8 mouse cellular contexts compared by ENCODE assay signal in the genomic region with DNA sequence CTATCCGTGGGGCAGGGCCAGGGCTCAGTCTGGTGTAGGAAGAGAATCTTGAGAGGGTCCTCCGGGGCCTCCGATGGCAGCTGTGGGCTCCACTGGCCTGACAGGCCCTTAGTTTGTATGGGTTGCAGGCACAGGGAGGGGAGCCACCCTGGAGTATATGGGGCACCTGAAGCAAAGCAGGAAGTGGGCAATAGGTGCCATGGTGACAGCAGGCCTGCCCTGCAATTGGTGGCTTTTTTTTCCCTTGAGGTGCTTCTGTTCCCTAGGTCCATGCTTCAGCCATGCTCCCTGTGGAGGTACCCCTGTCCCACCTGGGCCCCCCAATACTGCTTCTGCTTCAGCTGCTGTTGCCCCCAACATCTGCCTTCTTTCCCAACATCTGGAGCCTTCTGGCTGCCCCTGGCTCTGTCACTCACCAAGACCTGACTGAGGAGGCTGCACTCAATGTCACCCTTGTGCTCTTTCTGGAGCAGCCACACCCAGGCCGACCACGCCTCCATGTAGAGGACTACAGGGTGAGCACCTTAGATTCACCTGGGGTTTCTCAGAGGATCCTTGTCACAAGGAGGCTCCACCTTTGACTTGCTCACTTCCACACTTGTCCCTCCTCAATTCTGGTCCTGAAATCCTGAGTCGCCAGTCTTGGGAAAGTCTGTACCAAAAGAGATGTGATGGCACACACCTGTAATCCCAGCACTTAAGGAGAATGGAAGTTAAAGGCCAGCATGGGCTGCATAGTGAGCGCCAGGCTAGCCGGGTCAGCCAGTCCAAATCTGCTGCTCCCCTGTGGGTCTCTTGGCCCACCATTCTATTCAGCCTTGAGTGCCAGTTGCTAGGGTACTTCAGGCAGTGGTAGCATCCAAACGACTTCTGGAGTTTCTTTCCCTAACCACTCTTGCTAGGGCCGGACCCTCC. TPM values are rescaled to one million over a fixed set of nuclear protein-coding genes. Genes with fewer than 3 reads are reported as not detected.
DNase-seq lines count a peak whose midpoint lies in the region; ATAC-seq and TF ChIP-seq lines count a peak whose summit lies in the region.
"Had no signal": no experiment of that assay in that cellular context is flagged by ENCODE, and none has a peak within 500 bp of the region (broad histone marks: within the 10 kb centered on the region; RNA-seq: fewer than 3 reads in every experiment).

No protein-coding gene starts in this region.

- no peak for TF ChIP-seq EP300 in CH12.LX (IDR thresholded peaks at IDR 0.05; ENCODE audit: low read length)

- TF ChIP-seq RAD21 in CH12.LX (IDR thresholded peaks at IDR 0.05; ENCODE audit: low read depth, low read length) = no peak

- H3K4me1 ChIP-seq in heart, embryonic 12.5 days (replicated peaks) = peaks cover 29% of the 10 kb centered on the region
- H3K4me1 ChIP-seq in CH12.LX (ENCODE audit: control insufficient read depth in 1 of 2, insufficient read depth in 2 of 2) = peaks cover 0 to 11% of the 10 kb centered on the region in 2 experiments; a peak in 2 of 4 replicates
- H3K4me1 ChIP-seq in intestine, embryonic 16.5 days (ENCODE audit: control insufficient read depth, insufficient read depth, low read length) = peaks cover 24% of the 10 kb centered on the region

- H3K9ac ChIP-seq in heart, embryonic 12.5 days = peak overlapping the region; percentile 33; the same call in 1 of the 2 replicates
- no peak overlapping the region for H3K9ac ChIP-seq in CH12.LX (ENCODE audit: insufficient read depth, low read depth)
- H3K9ac ChIP-seq in intestine, embryonic 16.5 days (ENCODE audit: low read depth, low read length) = peak overlapping the region; percentile 42; the same call in 1 of the 2 replicates

- no peak for TF ChIP-seq POLR2A in CH12.LX (IDR thresholded peaks at IDR 0.05; ENCODE audit: low read depth, low read length)

- DNase-seq in heart, adult 9 months (ENCODE audit: low spot score in 2 of 2) = no peak
- DNase-seq in A20 (ENCODE audit: low read depth, low spot score) = peak; percentile 51
- no peak for DNase-seq in CH12.LX (ENCODE audit: extremely low read depth)
- no peak for DNase-seq in layer of hippocampus, adult 2 months (ENCODE audit: low spot score in 2 of 2)
- no peak for DNase-seq in lung, postnatal 4 days

- WGBS in heart, embryonic 12.5 days = 80% methylated on average over 10 of the region's 10 CpGs
- 76% methylated on average over 10 of the region's 10 CpGs for WGBS in intestine, embryonic 16.5 days

- H3K9me3 ChIP-seq in heart, embryonic 12.5 days (replicated peaks) = no peaks in the 10 kb centered on the region
- H3K9me3 ChIP-seq in CH12.LX (replicated peaks; ENCODE audit: low read length) = no peaks in the 10 kb centered on the region
- H3K9me3 ChIP-seq in intestine, embryonic 16.5 days (ENCODE audit: control insufficient read depth, low read length) = no peaks in the 10 kb centered on the region

- in situ Hi-C loops in CH12.LX (cut with MboI; ENCODE audit: low pct_ligation_motif_present, low pct_unique_long_range_greater_than_20kb, low sequenced_read_pairs) = loop anchor here (10.0 kb wide), 1 partner anchor 218 kb away; a partner anchor contains a TSS

- H3K4me2 ChIP-seq in heart, embryonic 12.5 days = no peak overlapping the region
- no peak overlapping the region for H3K4me2 ChIP-seq in CH12.LX (ENCODE audit: insufficient read depth, low read depth, poor library complexity, severe bottlenecking)
- H3K4me2 ChIP-seq in intestine, embryonic 16.5 days (ENCODE audit: low read depth, low read length) = no peak overlapping the region

- no peak for TF ChIP-seq CTCF in CH12.LX (conservative IDR thresholded peaks at IDR 0.05 in 1 of 2, IDR thresholded peaks at IDR 0.05 in 1 of 2; ENCODE audit: low read depth in 2 of 2, low read length in 2 of 2)
- TF ChIP-seq CTCF in layer of hippocampus, adult 2 months (conservative IDR thresholded peaks at IDR 0.05) = no peak

- no peak overlapping the region for H3K4me3 ChIP-seq in heart, embryonic 12.5 days
- no peak overlapping the region for H3K4me3 ChIP-seq in CH12.LX (replicated peaks in 1 of 3; ENCODE audit: low read depth in 2 of 3, low read length in 2 of 3, poor library complexity in 1 of 3)
- H3K4me3 ChIP-seq in intestine, embryonic 16.5 days (ENCODE audit: low read length) = no peak overlapping the region
- no peak overlapping the region for H3K4me3 ChIP-seq in layer of hippocampus, adult 2 months

- dilution Hi-C loops in CH12.LX (cut with MboI; ENCODE audit: extremely low pct_ligation_motif_present, extremely low pct_unique_long_range_greater_than_20kb, low sequenced_read_pairs) = no loop called here

- H3K27me3 ChIP-seq in heart, embryonic 12.5 days (replicated peaks) = peaks cover 5% of the 10 kb centered on the region; the same call in 1 of the 2 replicates
- no peaks in the 10 kb centered on the region for H3K27me3 ChIP-seq in CH12.LX (replicated peaks)
- no peaks in the 10 kb centered on the region for H3K27me3 ChIP-seq in intestine, embryonic 16.5 days (replicated peaks; ENCODE audit: control insufficient read depth, insufficient read depth, low read length)

- no peak for ATAC-seq in heart, embryonic 12.5 days (ENCODE audit: insufficient number of reproducible peaks, low FRiP score)
- ATAC-seq in intestine, embryonic 16.5 days = no peak

- H3K79me2 ChIP-seq in CH12.LX (replicated peaks; ENCODE audit: control insufficient read depth, extremely low read depth, insufficient read depth, poor library complexity, severe bottlenecking) = no peaks in the 10 kb centered on the region

- H3K27ac ChIP-seq in heart, embryonic 12.5 days (ENCODE audit: poor library complexity, severe bottlenecking) = 0 out of 2 replicates have a peak overlapping the region, but pooled peaks have one; percentile 16
- no peak overlapping the region for H3K27ac ChIP-seq in CH12.LX (ENCODE audit: insufficient read depth, low read depth)
- no peak overlapping the region for H3K27ac ChIP-seq in intestine, embryonic 16.5 days (ENCODE audit: low read length)
- H3K27ac ChIP-seq in layer of hippocampus, adult 2 months = no peak overlapping the region
- H3K27ac ChIP-seq: macrophage had no signal

- H3K36me3 ChIP-seq in heart, embryonic 12.5 days = peaks cover 45% of the 10 kb centered on the region
- H3K36me3 ChIP-seq in CH12.LX (replicated peaks in 1 of 2; ENCODE audit: control insufficient read depth in 1 of 2, insufficient read depth in 1 of 2, low read length in 1 of 2) = peaks cover 45 to 79% of the 10 kb centered on the region in 2 experiments
- peaks cover 29% of the 10 kb centered on the region for H3K36me3 ChIP-seq in intestine, embryonic 16.5 days (ENCODE audit: control insufficient read depth, insufficient read depth, low read length)

TF ChIP-seq in CH12.LX, 34 proteins besides CTCF, POLR2A, EP300 and RAD21:
- TF ChIP-seq NRF1 (IDR thresholded peaks at IDR 0.05; ENCODE audit: low read depth, low read length) = no peak
- peak; percentile 25; the same call in 1 of the 2 replicates for TF ChIP-seq CHD2 (IDR thresholded peaks at IDR 0.05; ENCODE audit: low read length)
- TF ChIP-seq TCF12 (IDR thresholded peaks at IDR 0.05; ENCODE audit: low read depth, low read length) = no peak
- TF ChIP-seq PAX5 (IDR thresholded peaks at IDR 0.05; ENCODE audit: low read length) = no peak
- no peak for TF ChIP-seq KAT2A (IDR thresholded peaks at IDR 0.05; ENCODE audit: insufficient replicate concordance, low read length)
- no peak for TF ChIP-seq SIN3A (IDR thresholded peaks at IDR 0.05; ENCODE audit: low read length)

RNA-seq across cellular contexts. Expression of a gene that starts 0.7 kb away (rescaled TPM):
- polyA plus RNA-seq in heart, embryonic 12.5 days (2016; fragmentation: Nextera tagmentation; extraction: Ambion mirVana) = 0.32 and 0.37 TPM in 2 replicates
- total RNA-seq in CH12.LX (2012; rRNA removed) (0.42 and 0.46 TPM in 2 replicates), CH12.LX (2014; rRNA removed) (0.07 TPM in 1 of 2 replicates, not detected in the other)
- polyA plus RNA-seq in CH12.LX (2012; ENCODE audit: insufficient read length, low read depth) = 0.94 and 1.2 TPM in 2 replicates
- 0.18 and 0.27 TPM in 2 replicates for polyA plus RNA-seq in intestine, embryonic 16.5 days (2015; fragmentation: Nextera tagmentation; extraction: Ambion mirVana)
- under 1 TPM; 0.20 to 0.26 TPM for total RNA-seq in layer of hippocampus, adult 2 months (2021)

RNA-seq across cellular contexts. Expression of a gene that starts 10.8 kb away (rescaled TPM):
- 2.4 and 2.6 TPM in 2 replicates for polyA plus RNA-seq in heart, embryonic 12.5 days (2016; fragmentation: Nextera tagmentation; extraction: Ambion mirVana)
- 94.1 and 124 TPM in 2 replicates for total RNA-seq in CH12.LX (2012; rRNA removed)
- 130 and 142 TPM in 2 replicates for total RNA-seq in CH12.LX (2014; rRNA removed)
- 94.4 and 105 TPM in 2 replicates for polyA plus RNA-seq in CH12.LX (2012; ENCODE audit: insufficient read length, low read depth)
- 11.3 TPM in 2 replicates for polyA plus RNA-seq in intestine, embryonic 16.5 days (2015; fragmentation: Nextera tagmentation; extraction: Ambion mirVana)
- under 1 TPM in 1 of 2 experiments, not detected in 1; 0.67 TPM for total RNA-seq in layer of hippocampus, adult 2 months (2021)
- polyA plus RNA-seq: macrophage had no signal

RNA-seq across cellular contexts. Expression of a gene that starts 16.3 kb away (rescaled TPM):
- 82.6 TPM in 2 replicates for polyA plus RNA-seq in heart, embryonic 12.5 days (2016; fragmentation: Nextera tagmentation; extraction: Ambion mirVana)
- total RNA-seq in CH12.LX (2012; rRNA removed) (238 and 277 TPM in 2 replicates), CH12.LX (2014; rRNA removed) (90.3 and 97.4 TPM in 2 replicates)
- polyA plus RNA-seq in CH12.LX (2012; ENCODE audit: insufficient read length, low read depth) = 253 and 280 TPM in 2 replicates
- polyA plus RNA-seq in intestine, embryonic 16.5 days (2015; fragmentation: Nextera tagmentation; extraction: Ambion mirVana) = 112 and 119 TPM in 2 replicates
- 10 to 100 TPM; 48.2 to 55.1 TPM for total RNA-seq in layer of hippocampus, adult 2 months (2021)

RNA-seq across cellular contexts. Expression of a gene that starts 29.5 kb away (rescaled TPM):
- polyA plus RNA-seq in heart, embryonic 12.5 days (2016; fragmentation: Nextera tagmentation; extraction: Ambion mirVana) = 3.5 and 4.9 TPM in 2 replicates
- total RNA-seq in CH12.LX (2012; rRNA removed) (11.5 and 13.1 TPM in 2 replicates), CH12.LX (2014; rRNA removed) (6.1 and 7.6 TPM in 2 replicates)
- polyA plus RNA-seq in CH12.LX (2012; ENCODE audit: insufficient read length, low read depth) = 10.6 and 12.1 TPM in 2 replicates
- 3.6 and 4.4 TPM in 2 replicates for polyA plus RNA-seq in intestine, embryonic 16.5 days (2015; fragmentation: Nextera tagmentation; extraction: Ambion mirVana)
- total RNA-seq in layer of hippocampus, adult 2 months (2021) = 1 to 10 TPM in 1 of 2 experiments, under 1 TPM in 1; 0.26 to 1.1 TPM

RNA-seq across cellular contexts. Expression of a gene that starts 32.7 kb away (rescaled TPM):
- 349 and 354 TPM in 2 replicates for polyA plus RNA-seq in heart, embryonic 12.5 days (2016; fragmentation: Nextera tagmentation; extraction: Ambion mirVana)
- 182 and 198 TPM in 2 replicates for total RNA-seq in CH12.LX (2012; rRNA removed)
- total RNA-seq in CH12.LX (2014; rRNA removed) = 111 and 114 TPM in 2 replicates
- polyA plus RNA-seq in CH12.LX (2012; ENCODE audit: insufficient read length, low read depth) = 160 and 163 TPM in 2 replicates
- polyA plus RNA-seq in intestine, embryonic 16.5 days (2015; fragmentation: Nextera tagmentation; extraction: Ambion mirVana) = 405 and 416 TPM in 2 replicates
- 1 to 10 TPM; 9.2 to 9.6 TPM for total RNA-seq in layer of hippocampus, adult 2 months (2021)
